Mouse (Mus musculus) MN1 (cell line): ENCODE results near the gene Mylpf.
"Not testable (repeated sequence)": the region's sequence is repeated elsewhere in the genome, so short reads cannot be mapped to it uniquely, and the experiment has no call there.

Experiments
- DNase-seq: peaks from one replicate; pipeline ENCODE4 v3.0.0-alpha.2; 2016; ENCODE audit warnings: low spot score

The Mylpf gene

DNA sequence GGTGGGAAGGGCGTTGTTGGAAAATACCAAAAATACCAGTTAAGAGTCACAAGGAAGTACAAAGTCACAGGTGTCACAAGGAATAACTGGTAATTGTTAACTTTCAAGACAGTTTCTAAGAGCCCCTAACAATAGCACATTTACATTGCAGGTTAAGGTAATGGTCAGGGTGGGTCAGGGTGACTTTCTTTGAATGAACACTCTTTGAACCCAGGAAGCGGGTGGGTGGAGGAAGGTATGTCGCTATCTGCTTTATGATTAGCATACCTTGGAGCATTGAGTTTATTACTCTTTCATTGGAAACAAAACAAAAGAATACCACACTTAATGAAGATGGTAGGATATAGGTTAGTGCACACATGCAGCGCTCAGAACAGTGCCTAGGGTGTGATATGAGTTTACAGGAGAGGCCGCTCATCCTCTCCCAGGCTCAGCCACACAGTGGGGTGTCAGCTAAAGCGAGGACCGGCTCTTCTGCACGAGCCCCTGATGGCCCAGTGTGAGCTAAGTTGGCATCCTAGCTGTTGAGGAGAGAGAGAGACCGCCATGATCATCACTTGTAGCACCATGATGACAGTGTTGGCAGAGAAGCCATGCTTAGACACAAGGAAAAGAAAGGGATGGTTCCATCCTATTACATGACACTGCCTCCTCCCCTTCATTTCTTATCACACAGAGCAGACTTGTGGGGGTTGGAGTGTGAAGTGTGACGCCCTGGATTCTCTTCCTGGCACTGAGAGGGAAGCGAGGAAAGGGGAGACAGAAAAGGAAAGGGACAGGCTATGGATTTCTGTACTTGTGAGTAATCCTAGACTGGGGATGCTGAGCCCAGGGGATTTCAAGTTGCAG lies 16.7 kb downstream of the Mylpf start:
- DNase-seq, result no peak

- peak; percentile 86 for DNase-seq
Measured at GRCm38 (mm10) chr7:127228615-127229303, 20.1 kb downstream of the Mylpf start.

DNA sequence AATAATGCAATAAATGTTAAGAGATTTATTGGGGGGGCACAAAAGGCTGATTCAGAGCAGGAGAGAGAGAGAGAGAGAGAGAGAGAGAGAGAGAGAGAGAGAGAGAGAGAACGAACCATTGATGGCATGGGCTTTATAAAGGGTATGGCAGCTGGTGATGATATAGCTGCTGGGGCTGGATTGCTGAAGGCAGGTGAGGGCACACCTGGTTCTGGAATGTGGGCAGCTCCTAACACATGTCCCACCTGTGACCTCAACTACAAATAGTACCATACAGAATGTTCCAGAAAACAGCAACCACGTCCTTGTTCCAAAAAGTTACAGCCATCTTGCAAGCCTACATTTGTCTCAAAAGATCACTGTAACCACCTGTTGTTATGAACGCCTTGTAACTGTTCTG lies 22.7 kb downstream of the Mylpf start:
- DNase-seq, result no peak

DNA sequence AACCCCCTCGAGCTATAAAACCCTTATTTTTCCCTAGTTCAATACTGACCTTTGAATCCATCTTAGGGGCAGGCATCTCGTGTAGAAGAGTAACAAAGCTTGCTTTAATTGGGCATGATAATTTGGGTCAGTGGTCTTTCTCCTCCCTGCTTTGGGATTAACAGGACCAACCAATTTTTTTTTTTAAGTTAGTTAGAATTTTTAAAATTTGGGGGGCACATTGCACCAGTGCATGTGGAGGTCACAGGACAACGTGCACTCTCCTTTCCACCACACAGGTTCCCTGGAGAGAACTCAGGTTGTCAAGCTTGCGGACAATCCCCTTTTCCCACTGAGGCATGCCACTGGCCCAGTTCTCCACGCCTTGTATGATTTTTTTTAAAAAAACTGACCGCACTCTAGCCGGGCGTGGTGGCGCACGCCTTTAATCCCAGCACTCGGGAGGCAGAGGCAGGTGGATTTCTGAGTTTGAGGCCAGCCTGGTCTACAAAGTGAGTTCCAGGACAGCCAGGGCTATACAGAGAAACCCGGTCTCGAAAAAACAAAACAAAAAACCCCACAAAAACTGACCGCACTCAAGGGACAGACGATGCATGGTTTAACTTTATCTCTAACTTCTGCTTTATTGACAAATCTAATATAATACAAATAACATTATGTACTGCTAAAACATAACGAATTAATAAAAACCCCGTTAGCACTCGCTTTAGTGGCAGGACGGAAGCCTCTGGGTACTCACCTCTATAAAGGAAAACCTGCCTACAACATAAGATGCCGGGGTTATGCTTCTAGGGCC lies 23.3 kb downstream of the Mylpf start:
- peak; percentile 45 for DNase-seq

DNA sequence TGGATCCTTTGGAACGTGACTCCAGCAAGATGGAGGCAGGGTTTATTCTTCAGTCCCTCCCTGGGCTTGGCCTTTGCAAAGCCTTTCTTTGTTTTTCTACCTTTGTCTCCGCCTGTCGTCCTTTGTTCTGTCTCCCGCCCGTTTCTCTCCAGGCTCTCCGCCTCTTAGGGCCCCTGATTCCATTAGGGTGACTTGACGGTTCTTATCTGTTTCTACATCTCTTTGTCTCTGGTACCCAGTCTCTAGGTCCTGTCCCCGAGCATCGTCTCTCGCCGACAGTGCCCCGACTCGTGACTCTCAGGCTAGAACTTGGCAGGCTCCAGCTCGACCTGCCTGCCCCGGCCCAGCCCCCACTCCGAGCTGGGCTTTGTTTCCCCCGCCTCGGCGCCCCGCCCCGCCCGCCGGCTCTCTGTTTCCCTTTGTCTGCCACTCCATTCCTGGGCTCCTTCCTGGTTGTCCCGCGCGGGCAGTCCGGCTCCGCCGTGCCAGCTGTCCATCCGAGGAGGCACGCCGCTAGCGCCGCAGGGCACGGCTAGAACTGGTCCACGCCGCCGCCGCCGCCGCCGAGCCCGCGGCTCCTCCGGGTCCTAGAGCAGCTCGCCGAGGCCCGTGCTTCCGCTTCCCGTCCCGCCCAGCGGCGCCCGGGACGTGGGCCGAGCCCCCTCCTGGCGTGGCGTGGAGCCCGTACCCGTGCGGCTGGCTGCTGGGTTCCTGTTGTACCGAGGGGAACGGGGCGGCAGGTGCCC lies 24.1 kb downstream of the Mylpf start, which contains the start of the genes Zfp553 and Sept1:
Gene Zfp553, plus strand, starts transcription at position 440 of the 746 bp plus-strand sequence.
Gene Sept1, minus strand, starts transcription at position 509 of the 746 bp plus-strand sequence.
- peak; percentile 88 for DNase-seq

DNA sequence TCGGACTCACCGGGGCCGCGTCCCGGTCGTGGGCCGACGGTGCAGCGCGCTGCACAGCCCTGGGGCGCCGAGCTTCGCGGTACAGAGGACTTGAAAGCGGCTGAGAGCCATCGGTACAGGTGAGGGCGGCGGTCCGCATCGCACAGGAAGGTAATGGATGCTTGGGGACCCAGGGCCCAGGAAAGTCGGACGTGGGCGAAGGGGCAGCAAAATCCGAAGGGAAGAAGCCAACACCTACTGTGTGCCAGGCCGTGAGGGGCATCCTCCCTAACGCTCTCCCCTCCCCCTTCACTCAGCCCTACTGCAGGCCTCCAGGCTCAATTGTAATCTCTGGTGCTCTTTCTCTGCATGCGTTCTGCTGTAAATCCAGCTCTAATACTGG lies 24.7 kb downstream of the Mylpf start:
- DNase-seq, result peak; percentile 48

- DNase-seq, result no peak
Measured at GRCm38 (mm10) chr7:127233765-127234164, 25.1 kb downstream of the Mylpf start.

- no peak for DNase-seq
Measured at GRCm38 (mm10) chr7:127234777-127235176, 26.1 kb downstream of the Mylpf start.

- DNase-seq, result peak; percentile 42
Measured at GRCm38 (mm10) chr7:127243361-127243867, 34.7 kb downstream of the Mylpf start.

DNA sequence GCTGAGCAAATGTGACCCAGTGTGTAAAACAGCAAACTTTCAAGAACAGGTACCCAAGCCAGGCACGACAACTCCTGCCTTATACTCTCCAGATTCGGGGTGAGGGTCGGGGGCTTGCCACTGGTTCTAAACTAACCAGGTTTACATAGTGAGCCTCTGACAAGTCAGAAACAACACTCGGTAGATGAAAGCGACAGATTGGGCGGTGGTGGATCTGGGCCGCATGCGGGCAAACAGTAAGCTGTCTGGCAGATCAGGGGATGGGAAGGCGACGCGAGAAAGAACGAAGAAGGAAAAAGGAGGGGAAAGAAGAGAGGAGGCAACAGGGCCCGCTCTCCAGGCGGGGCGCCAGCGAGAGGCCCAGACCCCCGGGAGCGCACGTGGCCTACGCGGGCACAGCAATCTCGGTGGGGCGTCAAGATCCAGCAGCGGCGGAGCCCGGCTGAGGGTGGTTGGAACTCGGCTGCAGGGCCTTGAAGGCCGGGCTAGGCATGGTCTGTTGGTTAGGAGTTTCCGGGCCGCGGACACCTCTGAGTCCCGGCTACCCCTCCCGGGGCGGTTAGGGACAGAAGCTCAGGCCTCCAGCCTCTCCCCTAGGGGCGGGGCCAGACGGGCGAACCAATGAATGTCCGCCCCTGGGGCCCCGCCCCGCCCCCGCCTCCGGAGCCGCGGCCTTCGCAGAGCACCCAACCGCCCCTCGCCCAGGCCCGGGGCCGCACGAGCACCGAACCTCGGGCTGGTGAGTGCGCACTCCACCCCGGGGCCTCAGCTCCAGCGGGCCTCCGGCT lies 35.4 kb downstream of the Mylpf start, which contains the start of gene Zfp771:
Gene Zfp771, plus strand, starts transcription at position 405 of the 788 bp plus-strand sequence.
- peak; percentile 96 for DNase-seq

- DNase-seq, result peak; percentile 70
Measured at GRCm38 (mm10) chr7:127244658-127245510, 36.2 kb downstream of the Mylpf start.

GRCm38 (mm10) chr7:127250511-127250910 lies 41.8 kb downstream of the Mylpf start:
- not testable (repeated sequence) for DNase-seq

DNA sequence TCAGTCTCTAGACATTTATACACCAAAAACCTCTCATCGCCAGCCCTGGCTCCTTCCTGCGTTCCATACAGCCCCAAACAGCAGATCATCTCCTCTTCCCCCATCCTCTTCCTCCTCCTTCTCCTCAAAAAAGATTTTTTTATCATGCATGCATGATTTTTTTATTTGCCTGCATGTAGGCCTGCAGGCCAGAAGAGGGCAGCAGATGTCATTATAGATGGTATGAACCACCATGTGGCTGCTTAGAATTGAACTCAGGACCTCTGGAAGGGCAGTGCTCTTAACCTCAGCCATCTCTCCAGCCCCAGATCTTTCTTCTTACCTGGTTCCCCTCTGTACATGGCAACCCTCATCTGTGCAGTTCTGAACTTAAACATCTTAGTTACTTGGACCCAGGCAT lies 43.7 kb downstream of the Mylpf start:
- no peak for DNase-seq

GRCm38 (mm10) chr7:127253341-127253740 lies 44.7 kb downstream of the Mylpf start:
- no peak for DNase-seq

GRCm38 (mm10) chr7:127253821-127254769 lies 45.4 kb downstream of the Mylpf start:
- peak; percentile 53 for DNase-seq

GRCm38 (mm10) chr7:127255008-127255407 lies 46.3 kb downstream of the Mylpf start:
- no peak for DNase-seq

GRCm38 (mm10) chr7:127255965-127256364 lies 47.3 kb downstream of the Mylpf start:
- DNase-seq, result no peak

DNA sequence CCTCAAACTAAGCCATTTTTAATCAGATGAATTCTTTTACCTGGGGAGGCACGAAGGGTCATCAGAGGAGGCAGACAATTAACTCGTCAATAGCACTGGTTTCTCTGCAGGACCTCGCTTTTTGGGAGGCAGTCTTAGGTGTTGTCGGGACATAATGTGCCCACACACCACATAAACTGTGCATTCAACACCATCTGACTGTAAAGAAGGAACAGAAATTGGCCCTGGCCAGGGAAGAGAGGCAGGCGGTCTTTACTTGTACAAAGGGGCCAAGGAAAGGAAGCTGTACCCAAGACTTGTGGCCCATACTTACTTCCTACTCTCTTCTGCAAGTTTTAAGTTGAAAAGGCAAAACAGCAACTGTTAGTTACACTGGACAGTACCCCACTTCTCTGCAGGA lies 47.8 kb downstream of the Mylpf start:
- DNase-seq, result no peak
